Mouse (Mus musculus) layer of hippocampus, adult 2 months (tissue): ENCODE results near the gene Qars. TPM values are rescaled to one million over a fixed set of nuclear protein-coding genes. Genes with fewer than 3 reads are reported as not detected.

Experiments
- DNase-seq, 2 experiments: peaks; one replicate each; pipeline ENCODE4 v3.0.0; 2022; ENCODE audit warnings: low spot score in 2 of 2
- H3K27ac ChIP-seq: fragments of 200-600 bp; 2 replicates; pipeline ENCODE4 v1.8.1; 2022
- H3K4me3 ChIP-seq: fragments of 200-600 bp; 2 replicates; pipeline ENCODE4 v1.8.1; 2022; ENCODE audit warnings: mild to moderate bottlenecking
- CTCF ChIP-seq: fragments of 200-600 bp; conservative IDR thresholded peaks from 2 replicates; pipeline ENCODE4 v1.8.1; 2022; ENCODE audit warnings: antibody characterized with exemption, mild to moderate bottlenecking, moderate library complexity
- total RNA-seq, 2 experiments: library from RNA; stranded (reverse); gene quantifications; 2 replicates each; pipeline ENCODE4 v1.2.3; 2021

Qars gene
- total RNA-seq, 2 experiments from 2014 or later, result 74.9 to 79.8 TPM

- TF ChIP-seq CTCF, result no peak
- no peak for DNase-seq
Observed at GRCm38 (mm10) chr9:108523341-108523740, 15.8 kb downstream of the Qars start.

GRCm38 (mm10) chr9:108525400-108525799 lies 17.9 kb downstream of the Qars start:
- TF ChIP-seq CTCF, result no peak
- Histone ChIP-seq H3K27ac (no peak overlapping the region), H3K4me3 (no peak overlapping the region)
- DNase-seq, result no peak

More at GRCm38 (mm10) chr9:108523341-108523740, 15.8 kb downstream of the Qars start:
- Histone ChIP-seq H3K27ac (no peak overlapping the region), H3K4me3 (no peak overlapping the region)

- no peak for DNase-seq
- Histone ChIP-seq H3K27ac (no peak overlapping the region), H3K4me3 (no peak overlapping the region)
- TF ChIP-seq CTCF, result no peak
Observed at GRCm38 (mm10) chr9:108530954-108531353, 23.4 kb downstream of the Qars start.

- no peak for DNase-seq
- no peak for TF ChIP-seq CTCF
Observed at GRCm38 (mm10) chr9:108531496-108531895, 24.0 kb downstream of the Qars start.

GRCm38 (mm10) chr9:108540846-108541245 lies 33.3 kb downstream of the Qars start:
- Histone ChIP-seq H3K4me3 (no peak overlapping the region), H3K27ac (no peak overlapping the region)
- TF ChIP-seq CTCF, result no peak
- no peak for DNase-seq

More at GRCm38 (mm10) chr9:108531496-108531895, 24.0 kb downstream of the Qars start:
- Histone ChIP-seq H3K4me3 (no peak overlapping the region), H3K27ac (no peak overlapping the region)

GRCm38 (mm10) chr9:108545986-108546385 lies 38.5 kb downstream of the Qars start:
- Histone ChIP-seq H3K27ac (peak overlapping the region; percentile 19; the same call in 1 of the 2 replicates), H3K4me3 (no peak overlapping the region)
- TF ChIP-seq CTCF, result no peak
- no peak for DNase-seq

- TF ChIP-seq CTCF, result no peak
- H3K4me3 ChIP-seq, result no peak overlapping the region
- DNase-seq, result no peak
- H3K27ac ChIP-seq, result peak overlapping the region; percentile 25; the same call in 1 of the 2 replicates
Observed at GRCm38 (mm10) chr9:108546875-108547274, 39.4 kb downstream of the Qars start.

GRCm38 (mm10) chr9:108559169-108559568 lies 51.7 kb downstream of the Qars start:
- H3K27ac ChIP-seq, result no peak overlapping the region
- no peak for DNase-seq
- H3K4me3 ChIP-seq, result no peak overlapping the region
- TF ChIP-seq CTCF, result no peak

GRCm38 (mm10) chr9:108560227-108560841 lies 52.8 kb downstream of the Qars start, which contains the start of gene Impdh2:
Gene Impdh2, plus strand, starts transcription at chr9:108560286.
- TF ChIP-seq CTCF, result 0 out of 2 replicates have a peak, but pooled peaks have one; percentile 12
- Histone ChIP-seq H3K27ac (peak within 1 kb of the TSS; percentile 79), H3K4me3 (peak within 1 kb of the TSS; percentile 59)
- peak; percentile 94 to 96 for DNase-seq

GRCm38 (mm10) chr9:108563671-108564070 lies 56.2 kb downstream of the Qars start:
- Histone ChIP-seq H3K27ac (no peak overlapping the region), H3K4me3 (no peak overlapping the region)
- DNase-seq, result no peak
- TF ChIP-seq CTCF, result no peak

GRCm38 (mm10) chr9:108564131-108564530 lies 56.6 kb downstream of the Qars start:
- DNase-seq, result no peak
- Histone ChIP-seq H3K27ac (no peak overlapping the region), H3K4me3 (no peak overlapping the region)
- no peak for TF ChIP-seq CTCF

Other genes with a start within 250 kb of the Qars start
- gene Dag1, start 243.7 kb upstream of the Qars start, total RNA-seq, result 10 to 100 TPM; 74.4 to 76.5 TPM
- gene Nicn1, start 217.3 kb upstream of the Qars start, total RNA-seq, result 100 to 1,000 TPM; 109 to 114 TPM
- 10 to 100 TPM; 32.9 to 34.4 TPM for gene Amt, start 210.9 kb upstream of the Qars start, total RNA-seq
- 100 to 1,000 TPM; 155 to 163 TPM for gene Rhoa, start 201.6 kb upstream of the Qars start, total RNA-seq
- 10 to 100 TPM; 35.4 to 36.0 TPM for gene Tcta, start 201.5 kb upstream of the Qars start, total RNA-seq
- gene Gpx1, start 168.8 kb upstream of the Qars start, total RNA-seq, result 10 to 100 TPM; 62.2 to 64.1 TPM
- 100 to 1,000 TPM; 106 to 112 TPM for gene Usp4, start 159.9 kb upstream of the Qars start, total RNA-seq
- 1 to 10 TPM; 2.3 to 3.3 TPM for gene 1700102P08Rik, start 114.9 kb upstream of the Qars start, total RNA-seq
- gene Ccdc36, start 79.2 kb upstream of the Qars start, total RNA-seq, result under 1 TPM in 1 of 2 experiments, not detected in 1; 0.15 TPM
- gene BC048562, start 71.2 kb upstream of the Qars start, total RNA-seq, result not detected
- 10 to 100 TPM; 36.7 to 40.6 TPM for gene Ccdc71, start 47.2 kb upstream of the Qars start, total RNA-seq
- gene Klhdc8b, start 46.1 kb upstream of the Qars start, total RNA-seq, result 10 to 100 TPM; 16.7 to 19.6 TPM
- 10 to 100 TPM; 29.3 to 30.7 TPM for gene Lamb2, start 28.0 kb upstream of the Qars start, total RNA-seq
- gene Usp19, start 17.1 kb upstream of the Qars start, total RNA-seq, result 100 to 1,000 TPM; 154 TPM
- 100 to 1,000 TPM; 161 TPM for gene Qrich1, start 9.1 kb downstream of the Qars start, total RNA-seq
- 10 to 100 TPM; 61.3 to 63.7 TPM for gene Impdh2, start 52.6 kb downstream of the Qars start, total RNA-seq
- 10 to 100 TPM; 60.8 to 73.3 TPM for gene Ndufaf3, start 59.7 kb downstream of the Qars start, total RNA-seq
- 100 to 1,000 TPM; 110 to 111 TPM for gene Dalrd3, start 62.2 kb downstream of the Qars start, total RNA-seq
- 100 to 1,000 TPM; 119 to 129 TPM for gene Wdr6, start 71.0 kb downstream of the Qars start, total RNA-seq
- gene P4htm, start 90.0 kb downstream of the Qars start, total RNA-seq, result 100 to 1,000 TPM; 101 to 104 TPM
- gene Arih2, start 141.7 kb downstream of the Qars start, total RNA-seq, result 10 to 100 TPM; 50.2 to 57.3 TPM
- 10 to 100 TPM; 14.4 to 14.8 TPM for gene Slc25a20, start 154.4 kb downstream of the Qars start, total RNA-seq
- gene Prkar2a, start 181.6 kb downstream of the Qars start, total RNA-seq, result 10 to 100 TPM; 43.4 to 45.5 TPM